In the genomic region with DNA sequence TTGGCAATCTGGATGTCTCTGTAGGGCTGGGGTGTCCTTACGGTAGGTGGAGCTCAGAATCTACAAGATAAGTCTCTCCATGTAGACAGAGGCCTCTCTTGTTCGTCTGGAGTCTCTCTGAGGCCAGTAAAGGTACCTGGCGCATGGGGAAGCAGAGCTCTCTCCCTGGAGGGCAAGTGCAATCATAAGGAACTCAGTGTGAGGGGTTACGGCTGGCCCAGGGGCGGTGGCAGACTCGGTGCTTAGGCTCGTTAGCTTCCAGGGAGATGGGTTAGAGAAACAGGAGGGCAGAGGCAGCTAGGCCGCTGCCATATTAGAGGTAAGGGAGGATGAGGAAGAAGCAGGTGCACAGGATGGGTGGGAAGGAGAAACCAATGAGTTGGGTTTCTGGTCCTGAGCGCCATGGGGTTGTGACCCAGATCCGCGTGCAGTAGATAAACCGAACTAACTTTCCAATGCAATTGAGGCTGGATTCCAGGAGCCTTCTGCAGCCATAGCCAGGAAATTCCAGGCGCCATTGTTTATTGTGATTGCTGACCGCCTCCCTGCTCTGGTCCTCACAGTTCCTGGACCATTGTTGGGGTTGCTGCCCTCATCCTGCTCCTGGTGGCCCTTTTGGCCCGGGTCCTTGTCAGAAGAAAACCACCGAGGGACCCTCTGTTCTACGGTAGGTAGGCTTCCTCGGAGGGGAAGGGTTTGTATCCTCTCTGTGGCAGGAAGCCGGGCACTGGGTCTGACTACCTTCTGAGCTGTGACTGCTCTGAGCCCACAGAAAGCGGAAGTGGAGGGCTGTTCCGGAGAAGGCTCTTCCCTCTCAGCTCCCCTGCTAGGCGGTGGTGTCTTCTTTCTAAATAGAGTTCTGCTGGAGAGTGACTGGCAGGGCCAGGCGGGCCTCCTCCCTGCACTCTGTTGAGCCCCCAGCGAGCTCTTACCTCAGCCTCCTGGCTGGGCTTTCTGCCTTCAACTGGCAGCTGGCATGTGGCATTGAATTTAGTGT, we compare ENCODE assay signal across 8 mouse cellular contexts. TPM values are rescaled to one million over a fixed set of nuclear protein-coding genes. Genes with fewer than 3 reads are reported as not detected.
DNase-seq lines count a peak whose midpoint lies in the region; ATAC-seq and TF ChIP-seq lines count a peak whose summit lies in the region.

No protein-coding gene starts in this region.

- H3K27me3 ChIP-seq in heart, adult 2 months (ENCODE audit: control insufficient read depth, insufficient read depth, low read length) = no peaks in the 10 kb centered on the region
- peaks cover 3% of the 10 kb centered on the region; the same call in 1 of the 2 replicates for H3K27me3 ChIP-seq in forebrain, embryonic 16.5 days (replicated peaks; ENCODE audit: control insufficient read depth, insufficient read depth, low read length)

- no peak overlapping the region for H3K4me2 ChIP-seq in forebrain, embryonic 16.5 days (ENCODE audit: low read length)

- no peaks in the 10 kb centered on the region for H3K9me3 ChIP-seq in forebrain, embryonic 16.5 days (ENCODE audit: control insufficient read depth, low read length)

- WGBS in heart, adult 2 months = 51% methylated on average over 24 of the region's 24 CpGs
- 73% methylated on average over 24 of the region's 24 CpGs for WGBS in forebrain, embryonic 16.5 days

- TF ChIP-seq POLR2A in heart, adult 2 months (IDR thresholded peaks at IDR 0.05; ENCODE audit: insufficient read depth, low read depth, low read length) = peak; percentile 48

- ATAC-seq in forebrain, embryonic 16.5 days = no peak

- H3K9ac ChIP-seq in heart, adult 2 months (ENCODE audit: low read depth, low read length) = no peak overlapping the region
- no peak overlapping the region for H3K9ac ChIP-seq in forebrain, embryonic 16.5 days (replicated peaks; ENCODE audit: low read depth, low read length)

- H3K27ac ChIP-seq in heart, adult 2 months = peak overlapping the region; percentile 80
- H3K27ac ChIP-seq in forebrain, embryonic 16.5 days (ENCODE audit: low read length) = no peak overlapping the region

- H3K4me3 ChIP-seq in heart, adult 2 months = peak overlapping the region; percentile 24
- H3K4me3 ChIP-seq in forebrain, embryonic 16.5 days (replicated peaks; ENCODE audit: low read length) = no peak overlapping the region

- H3K79me2 ChIP-seq in heart, adult 2 months (replicated peaks; ENCODE audit: control insufficient read depth, insufficient read depth, low read length) = no peaks in the 10 kb centered on the region

- H3K36me3 ChIP-seq in heart, adult 2 months (ENCODE audit: control insufficient read depth, insufficient read depth, low read length) = no peaks in the 10 kb centered on the region
- H3K36me3 ChIP-seq in forebrain, embryonic 16.5 days (ENCODE audit: control insufficient read depth, insufficient read depth) = no peaks in the 10 kb centered on the region

- no peak for TF ChIP-seq EP300 in heart, adult 2 months (IDR thresholded peaks at IDR 0.05; ENCODE audit: insufficient read depth, low read depth, low read length)

- DNase-seq in spleen, adult 18-20 months = peak; percentile 66 to 75
- DNase-seq in spleen, adult 12 weeks (ENCODE audit: low spot score) = no peak
- peak; percentile 62 to 75 for DNase-seq in heart, adult 2 months
- DNase-seq in liver = peak; percentile 42
- peak; percentile 62 to 76 for DNase-seq in natural killer cell, adult 2 months (ENCODE audit: low spot score in 2 of 2)
- no peak for DNase-seq in urinary bladder, postnatal 10 days (ENCODE audit: low spot score)
- no peak for DNase-seq in testis, postnatal 14 days (ENCODE audit: low spot score)

- intact Hi-C loops in heart, adult 2 months (cut with DNase I) = loop anchor here (2.0 kb wide), 2 partner anchors 34 to 74 kb away; partner anchors contain the start of genes 3110040N11Rik and Btbd1

- peaks cover 12% of the 10 kb centered on the region for H3K4me1 ChIP-seq in heart, adult 2 months (ENCODE audit: control insufficient read depth, insufficient read depth, low read length)
- peaks cover 12% of the 10 kb centered on the region for H3K4me1 ChIP-seq in forebrain, embryonic 16.5 days (replicated peaks; ENCODE audit: control insufficient read depth, insufficient read depth, low read length)

- no peak for TF ChIP-seq CTCF in heart, adult 2 months (IDR thresholded peaks at IDR 0.05)

RNA-seq across cellular contexts. Expression of gene Tm6sf1, which starts 4.1 kb away (rescaled TPM):
- 10 to 100 TPM in 1 of 2 experiments, 1 to 10 TPM in 1; 9.1 to 12.6 TPM for total RNA-seq in heart, adult 2 months (2021)
- 21.4 and 28.5 TPM in 2 replicates for polyA plus RNA-seq in heart, adult 2 months (2012; rRNA removed)
- 8.3 and 8.5 TPM in 2 replicates for polyA plus RNA-seq in forebrain, embryonic 16.5 days (2015; fragmentation: Nextera tagmentation; extraction: Ambion mirVana)

RNA-seq across cellular contexts. Expression of gene Gm10160, which starts 7.3 kb away (rescaled TPM):
- not detected for total RNA-seq in heart, adult 2 months (2021)
- not detected in 2 replicates for polyA plus RNA-seq in heart, adult 2 months (2012; rRNA removed)
- polyA plus RNA-seq in forebrain, embryonic 16.5 days (2015; fragmentation: Nextera tagmentation; extraction: Ambion mirVana) = not detected in 2 replicates

RNA-seq across cellular contexts. Expression of gene Btbd1, which starts 33.7 kb away (rescaled TPM):
- total RNA-seq in heart, adult 2 months (2021) = 100 to 1,000 TPM; 128 to 146 TPM
- polyA plus RNA-seq in heart, adult 2 months (2012; rRNA removed) = 50.6 and 118 TPM in 2 replicates
- 99.0 and 109 TPM in 2 replicates for polyA plus RNA-seq in forebrain, embryonic 16.5 days (2015; fragmentation: Nextera tagmentation; extraction: Ambion mirVana)

Comparison
In these comparisons a context has a peak if more than half of its experiments do, and no peak if none do; other contexts are left out.
1. DNase-seq: peak in spleen, adult 18-20 months (2 of 2), heart, adult 2 months (2 of 2), liver (single experiment) and natural killer cell, adult 2 months (2 of 2); none in spleen, adult 12 weeks (single experiment), urinary bladder, postnatal 10 days (single experiment) and testis, postnatal 14 days (single experiment).